Mouse (Mus musculus) yolk sac, embryonic 10.5 days (tissue): ENCODE data around the gene Kdm4b.

ENCODE experiments used
- DNase-seq: peaks from one replicate; pipeline ENCODE4 v3.0.0-alpha.2; 2017; ENCODE audit warnings: low spot score

Gene Kdm4b

GRCm38 (mm10) chr17:56300186-56300585 lies 25.7 kb upstream of the Kdm4b start, which contains the start of gene Arrdc5:
Gene Arrdc5, minus strand, starts transcription at chr17:56300286.
- no peak for DNase-seq

DNA sequence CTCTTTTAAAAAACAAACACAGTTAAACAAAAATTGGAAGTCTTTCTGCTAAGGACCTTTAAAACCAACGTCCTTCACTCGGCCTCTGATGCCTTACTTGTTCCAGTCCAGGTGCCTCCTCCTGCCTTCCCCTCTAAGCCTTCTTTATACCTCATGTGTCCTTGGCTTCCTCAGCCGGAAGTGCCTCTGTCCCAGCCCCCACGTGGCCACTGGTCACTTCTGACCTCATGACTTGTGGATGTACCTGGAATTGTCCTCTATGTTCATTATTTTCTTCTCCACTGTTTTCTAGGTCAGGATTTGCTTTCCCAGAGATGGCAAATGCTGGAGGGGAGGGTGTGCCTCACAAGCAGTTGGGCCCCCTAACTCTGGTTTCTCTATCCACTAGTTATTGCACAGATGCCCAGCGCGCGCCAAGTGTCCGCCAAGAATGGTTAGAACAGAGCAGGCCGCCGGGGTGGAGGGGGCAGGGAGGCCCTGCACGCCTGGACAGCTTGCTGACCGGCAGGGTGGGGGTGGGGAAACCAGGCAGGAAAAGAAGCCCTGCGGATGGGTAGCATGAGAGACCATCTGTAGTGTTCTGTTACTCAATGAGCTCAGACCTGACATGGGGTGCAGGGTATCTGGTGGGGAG lies 23.4 kb upstream of the Kdm4b start:
- DNase-seq = peak; percentile 85

DNA sequence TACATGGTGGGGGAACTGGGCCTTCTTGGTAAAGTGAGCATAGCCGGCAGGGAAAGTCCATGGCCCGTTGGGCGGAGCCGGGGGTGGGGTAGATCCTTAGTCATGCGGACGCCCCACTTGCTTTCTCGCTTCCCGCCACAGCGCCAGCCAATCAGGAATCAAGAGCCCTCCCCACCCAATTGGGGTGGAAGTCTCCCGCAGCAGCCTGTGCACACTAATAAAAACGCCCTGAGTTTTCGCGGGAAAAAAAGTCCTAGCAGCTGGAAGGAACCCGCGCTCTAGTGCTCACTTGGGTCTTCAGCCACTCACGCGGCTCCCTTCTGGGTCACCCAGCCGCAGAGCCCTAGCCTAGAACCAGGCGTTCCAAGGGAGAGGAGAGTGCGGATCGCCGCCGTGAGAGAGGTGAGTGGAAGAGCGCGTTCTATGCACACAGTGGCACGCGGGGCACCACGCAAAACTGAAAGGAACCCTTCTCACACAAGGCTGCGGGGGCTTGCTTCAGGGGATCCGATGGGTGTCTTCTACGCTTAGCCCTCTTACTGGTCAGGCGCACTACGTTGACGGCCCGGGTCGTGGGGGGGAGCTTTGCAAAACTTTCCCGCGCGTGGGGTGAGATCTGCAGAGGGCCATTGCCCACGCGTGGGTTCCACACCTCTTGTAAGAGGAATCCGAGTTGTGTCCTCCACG lies 22.6 kb upstream of the Kdm4b start, which contains the start of gene Uhrf1:
TSS of gene Uhrf1 (plus strand) at position 162 of the 687 bp plus-strand sequence.
- peak; percentile 97 for DNase-seq

DNA sequence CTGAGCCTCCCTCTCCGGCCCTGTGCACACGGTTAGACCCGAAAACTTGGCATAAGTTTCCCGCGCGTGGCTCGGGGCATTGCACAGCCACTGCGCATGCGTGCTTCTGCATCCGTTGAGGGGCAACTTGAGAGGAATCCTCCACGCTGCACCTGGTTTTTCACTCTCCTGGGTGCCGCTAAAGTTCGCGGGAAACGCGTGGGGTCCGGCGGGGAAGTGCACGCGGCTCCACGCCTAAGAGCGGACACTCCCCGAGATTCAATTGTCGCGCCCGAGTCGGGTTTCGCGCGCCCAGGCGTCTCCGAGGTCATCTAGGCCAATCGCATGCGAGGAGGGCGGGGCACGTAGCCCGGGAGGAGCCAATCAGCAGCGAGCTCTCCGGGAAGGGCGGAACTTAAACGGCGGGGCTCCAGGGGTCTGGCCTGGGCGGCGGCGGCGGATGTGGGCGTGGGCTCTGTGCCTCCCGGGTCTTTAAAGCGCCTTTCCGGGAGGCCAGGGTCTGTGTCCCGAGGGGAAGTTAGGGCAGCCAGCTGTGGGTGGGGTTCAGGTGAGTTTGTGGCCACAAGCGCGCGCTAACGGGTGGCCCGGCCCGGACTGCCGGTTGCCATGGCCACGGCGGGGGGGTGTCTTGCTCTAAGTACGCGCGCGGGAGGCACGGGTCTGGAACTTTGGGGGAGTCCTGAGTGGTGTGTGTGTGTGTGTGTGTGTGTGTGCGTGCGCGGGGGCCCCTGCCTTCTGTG lies 21.8 kb upstream of the Kdm4b start:
- peak; percentile 98 for DNase-seq

GRCm38 (mm10) chr17:56304718-56305117 lies 21.1 kb upstream of the Kdm4b start:
- DNase-seq = no peak

- DNase-seq = no peak
These were observed 20.7 kb upstream of the Kdm4b start for GRCm38 (mm10) chr17:56305156-56305555.

DNA sequence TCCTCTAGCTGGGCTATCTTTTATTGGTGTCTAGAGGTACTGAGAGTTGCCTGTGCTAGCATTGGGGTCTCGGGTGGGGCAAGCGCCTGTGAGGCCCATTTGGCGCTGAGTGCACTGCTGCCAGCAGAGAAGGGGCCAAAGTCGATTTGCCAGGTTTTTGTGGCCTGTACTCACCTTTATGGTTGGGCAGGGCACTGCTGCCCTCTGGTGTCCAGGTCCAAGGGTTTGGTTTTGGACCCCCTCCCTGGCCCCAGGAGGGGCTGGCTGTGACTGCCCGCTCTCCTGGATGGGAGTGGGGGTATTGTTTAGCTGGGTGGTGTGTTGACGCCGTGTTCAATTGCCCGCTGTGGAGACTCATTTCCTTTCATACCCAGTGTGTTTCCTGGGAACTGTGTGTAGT lies 20.0 kb upstream of the Kdm4b start:
- no peak for DNase-seq

DNA sequence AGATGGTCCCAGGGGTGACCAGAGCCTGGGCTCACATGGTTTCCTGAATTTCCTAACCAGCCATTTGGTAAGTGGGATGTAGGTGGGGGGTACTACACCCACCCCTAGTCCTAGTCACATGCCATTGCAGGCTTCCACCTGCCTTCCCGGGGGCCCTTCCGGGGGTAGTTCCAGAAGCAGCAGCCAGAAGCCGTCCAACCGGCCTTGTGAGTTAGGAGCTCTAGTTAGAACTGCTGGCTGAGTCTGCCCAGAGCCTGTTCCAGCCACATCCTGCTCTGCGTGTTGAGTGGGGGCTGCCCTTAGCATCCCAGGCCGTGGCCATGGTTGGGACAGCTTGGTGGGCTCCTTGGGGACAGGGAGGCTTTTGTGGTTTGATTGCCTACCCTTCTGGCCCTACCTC lies 17.8 kb upstream of the Kdm4b start:
- DNase-seq = no peak

DNA sequence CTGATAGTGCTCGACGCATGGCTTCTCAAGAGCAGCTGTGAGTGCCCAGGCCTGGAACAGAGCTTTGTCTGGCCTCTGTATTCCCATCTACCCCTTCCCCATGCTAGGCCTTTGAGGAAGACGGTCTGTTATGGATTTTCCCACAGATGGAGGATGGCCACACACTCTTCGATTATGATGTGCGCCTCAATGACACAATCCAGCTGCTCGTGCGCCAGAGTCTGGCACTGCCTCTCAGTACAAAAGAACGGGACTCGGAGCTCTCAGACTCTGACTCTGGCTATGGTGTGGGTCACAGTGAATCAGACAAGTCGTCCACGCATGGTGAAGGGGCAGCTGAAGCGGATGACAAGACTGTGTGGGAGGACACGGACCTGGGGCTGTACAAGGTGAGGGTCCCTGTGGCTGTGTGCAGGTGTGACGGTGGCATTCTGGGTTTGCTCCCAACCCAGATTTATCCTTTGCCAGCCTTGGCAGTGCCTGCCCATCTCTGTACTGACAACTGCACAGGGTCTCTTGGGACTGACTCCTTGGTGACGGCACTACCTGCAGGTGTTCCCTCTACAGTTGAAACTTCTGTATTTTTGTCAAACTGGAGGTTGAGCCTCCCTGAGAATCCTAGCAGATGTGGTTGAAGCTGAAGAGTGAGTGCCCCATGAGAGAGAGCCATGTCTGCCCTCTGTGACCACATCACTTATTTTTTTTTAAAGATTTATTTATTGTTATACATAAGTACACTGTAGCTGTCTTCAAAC lies 16.5 kb upstream of the Kdm4b start:
- no peak for DNase-seq

- DNase-seq = no peak
These were observed 1.4 kb upstream of the Kdm4b start for GRCm38 (mm10) chr17:56324419-56324818.

GRCm38 (mm10) chr17:56326153-56327147 lies 588 bp downstream of the Kdm4b start:
- peak; percentile 58 for DNase-seq

DNA sequence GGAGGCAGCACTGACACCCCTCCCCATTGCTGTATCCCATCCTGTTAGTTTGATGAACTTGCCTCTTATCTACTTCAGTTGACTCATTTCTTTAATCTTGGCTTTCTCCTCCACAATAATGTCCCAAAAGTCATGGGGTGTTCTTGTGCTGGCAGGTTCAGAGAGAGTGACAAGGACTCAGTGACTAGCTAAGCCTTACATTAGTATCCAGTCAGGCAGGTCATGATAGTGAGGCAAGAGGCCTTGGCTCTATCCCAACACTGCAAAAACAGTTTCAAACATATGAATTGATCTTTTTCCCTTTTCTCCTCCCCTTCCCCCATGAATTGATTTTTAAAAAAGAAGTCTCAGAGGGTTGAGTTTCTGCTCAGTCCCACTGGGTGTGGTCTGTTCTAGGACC lies 3.4 kb downstream of the Kdm4b start:
- DNase-seq = no peak

DNA sequence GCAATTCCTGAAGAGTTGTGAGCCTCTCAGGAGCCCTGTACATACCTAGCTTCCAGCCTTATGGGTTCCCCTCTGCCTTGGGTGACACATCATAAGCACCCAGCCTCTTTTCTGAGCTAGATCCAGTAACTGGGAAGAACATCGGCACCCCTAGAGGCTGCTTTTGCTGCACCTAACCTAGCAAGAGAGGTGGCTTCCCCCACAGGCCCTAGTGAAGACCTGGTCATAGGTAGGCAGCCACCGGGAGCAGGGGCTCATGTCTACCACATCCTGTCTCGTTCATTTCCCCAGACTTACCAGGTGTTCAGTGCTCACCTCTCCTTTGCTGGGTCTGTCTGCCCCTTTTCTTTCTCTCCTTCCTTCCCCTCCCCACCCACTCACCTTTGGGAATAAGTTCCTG lies 4.5 kb downstream of the Kdm4b start:
- DNase-seq = no peak

GRCm38 (mm10) chr17:56331256-56331655 lies 5.4 kb downstream of the Kdm4b start:
- no peak for DNase-seq

DNA sequence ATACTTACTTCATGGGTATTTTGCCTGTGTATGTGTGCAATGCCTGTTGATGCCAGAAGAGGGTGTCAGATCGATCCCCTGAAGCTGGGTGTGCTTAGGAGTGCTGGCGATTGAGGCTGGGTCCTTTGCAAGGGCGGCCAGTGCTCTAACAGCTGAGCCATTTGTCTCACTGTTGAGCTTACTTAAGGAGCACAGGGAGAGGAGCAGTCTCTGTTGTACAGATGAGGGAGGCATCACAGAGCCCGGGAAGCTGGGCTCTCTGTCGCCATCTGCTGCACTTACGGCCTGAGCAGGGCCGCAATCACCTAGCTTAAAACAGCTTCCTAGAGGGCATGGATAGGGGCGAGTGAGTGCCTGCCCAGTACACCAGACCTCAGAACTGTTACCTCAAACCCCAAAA lies 7.1 kb downstream of the Kdm4b start:
- no peak for DNase-seq

GRCm38 (mm10) chr17:56337190-56337589 lies 11.3 kb downstream of the Kdm4b start:
- DNase-seq = no peak

DNA sequence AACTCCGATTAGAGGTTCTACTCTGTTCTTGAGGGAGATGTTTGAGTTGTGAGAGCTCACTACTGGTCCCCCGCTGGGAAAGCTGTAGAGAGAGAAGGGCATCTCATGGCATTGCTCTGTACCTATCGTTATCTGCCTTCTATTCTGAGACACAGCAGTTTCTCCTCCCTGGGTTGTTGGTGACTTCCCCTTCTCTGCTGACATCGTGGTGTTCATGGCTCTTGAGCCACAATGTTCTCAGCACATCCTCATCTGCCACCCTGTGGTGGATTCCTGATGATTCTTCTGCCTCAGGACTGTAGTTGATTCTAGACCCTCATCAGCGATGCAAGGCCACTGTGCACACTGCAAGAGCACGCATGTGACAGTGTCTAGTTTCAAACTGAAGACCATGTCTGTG lies 11.9 kb downstream of the Kdm4b start:
- no peak for DNase-seq

- no peak for DNase-seq
These were observed 13.0 kb downstream of the Kdm4b start for GRCm38 (mm10) chr17:56338909-56339308.

GRCm38 (mm10) chr17:56340717-56341116 lies 14.9 kb downstream of the Kdm4b start:
- DNase-seq = no peak

DNA sequence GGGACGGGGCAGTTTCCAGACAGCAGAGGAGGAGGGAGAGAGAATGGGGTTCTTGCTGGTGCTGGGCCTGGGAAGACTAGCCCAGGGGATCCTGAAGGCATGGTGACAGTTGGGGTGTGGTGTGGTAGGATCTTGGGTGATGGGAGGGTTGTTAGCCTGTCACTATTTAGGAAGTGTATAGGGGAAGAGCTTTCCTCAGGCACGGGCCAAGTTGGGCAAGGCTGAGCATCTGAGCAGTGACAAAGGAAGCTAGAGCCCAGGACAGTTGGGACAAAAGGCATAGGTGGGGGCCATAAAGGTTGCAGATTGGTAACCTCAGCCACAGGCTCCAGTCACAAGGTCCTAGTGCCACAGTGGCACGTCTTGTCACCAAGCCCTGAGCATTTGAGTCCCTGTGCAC lies 17.6 kb downstream of the Kdm4b start:
- no peak for DNase-seq

DNA sequence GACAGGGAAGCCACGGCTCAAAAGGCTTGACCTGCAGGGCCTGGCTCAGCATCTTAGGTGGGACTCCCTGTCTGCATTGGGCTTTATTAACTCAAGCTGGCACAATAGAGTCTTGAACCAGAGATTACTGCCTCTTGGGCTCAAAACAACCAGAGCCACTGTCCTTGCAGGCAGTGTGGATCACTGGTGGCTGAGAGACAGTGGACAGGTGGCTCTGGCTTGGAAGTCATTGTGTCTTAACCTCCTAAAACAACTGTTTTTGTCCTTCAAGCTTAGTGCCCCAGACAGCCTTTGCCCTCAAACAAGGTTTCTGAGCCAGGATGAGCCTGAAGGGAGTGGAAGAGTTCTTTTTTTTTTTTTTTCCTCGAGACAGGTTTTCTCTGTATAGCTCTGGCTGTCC lies 19.5 kb downstream of the Kdm4b start:
- DNase-seq = no peak
